8 mouse cellular contexts compared by ENCODE assay signal in genomic region chr4:129376961-129377545, GRCm38 (mm10). TPM values are rescaled to one million over a fixed set of nuclear protein-coding genes. Genes with fewer than 3 reads are reported as not detected.
DNase-seq lines count a peak whose midpoint lies in the region; ATAC-seq lines count a peak whose summit lies in the region.

No protein-coding gene starts in this region.

- intact Hi-C loops in left cerebral cortex, postnatal 4 days (cut with DNase I): loop anchor here (10.0 kb wide), 1 partner anchor 78 kb away; no protein-coding TSS in a partner anchor

- H3K4me3 ChIP-seq in midbrain, embryonic 10.5 days: peak overlapping the region; percentile 72

- peak; percentile 30 for ATAC-seq in inflammation-experienced regulatory T-cells, adult 6 months

- peak overlapping the region; percentile 89 for H3K27ac ChIP-seq in midbrain, embryonic 10.5 days (replicated peaks)

- no peaks in the 10 kb centered on the region for H3K36me3 ChIP-seq in midbrain, embryonic 10.5 days

- peaks cover 29% of the 10 kb centered on the region for H3K4me1 ChIP-seq in midbrain, embryonic 10.5 days

- under 1% methylated on average over 67 of the region's 68 CpGs for WGBS in midbrain, embryonic 10.5 days

- peak; percentile 15 for DNase-seq in layer of hippocampus, adult 11-12 months (ENCODE audit: low spot score)
- DNase-seq in layer of hippocampus, adult 9-10 months (ENCODE audit: low spot score): no peak
- peak; percentile 72 to 75 for DNase-seq in cerebellum, postnatal 25 days
- peak; percentile 25 for DNase-seq in gastrocnemius, adult 18-20 months (ENCODE audit: low spot score)
- DNase-seq in left cerebral cortex, postnatal 4 days: peak; percentile 52
- peak; percentile 64 for DNase-seq in midbrain, embryonic 10.5 days (ENCODE audit: low spot score)
- DNase-seq in spleen, postnatal 10 days (ENCODE audit: low spot score in 2 of 2): peak; percentile 69 to 72

- peaks cover 60% of the 10 kb centered on the region for H3K27me3 ChIP-seq in midbrain, embryonic 10.5 days (ENCODE audit: low read depth, poor library complexity, severe bottlenecking)

- H3K9me3 ChIP-seq in midbrain, embryonic 10.5 days (replicated peaks): no peaks in the 10 kb centered on the region

RNA-seq across cellular contexts. Expression of gene Zbtb8a, which starts 0.9 kb away (rescaled TPM):
- under 1 TPM; 0.59 to 0.82 TPM for total RNA-seq in gastrocnemius, adult 18-20 months (2021)
- 1 to 10 TPM; 3.0 to 6.6 (median 5.8) TPM for polyA plus RNA-seq in inflammation-experienced regulatory T-cells, adult 6 months (2017; shearing (Covaris generic))
- 10 to 100 TPM in 1 of 2 experiments, 1 to 10 TPM in 1; 9.8 to 11.3 TPM for total RNA-seq in left cerebral cortex, postnatal 4 days (2021)
- 7.5 and 9.4 TPM in 2 replicates for polyA plus RNA-seq in midbrain, embryonic 10.5 days (2016; fragmentation: Nextera tagmentation; extraction: Ambion mirVana)

RNA-seq across cellular contexts. Expression of gene Zbtb8os, which starts 41.6 kb away (rescaled TPM):
- total RNA-seq in gastrocnemius, adult 18-20 months (2021): 10 to 100 TPM; 24.9 to 30.2 TPM
- 100 to 1,000 TPM; 103 to 158 (median 113) TPM for polyA plus RNA-seq in inflammation-experienced regulatory T-cells, adult 6 months (2017; shearing (Covaris generic))
- 10 to 100 TPM; 18.0 to 18.5 TPM for total RNA-seq in left cerebral cortex, postnatal 4 days (2021)
- 48.3 and 49.6 TPM in 2 replicates for polyA plus RNA-seq in midbrain, embryonic 10.5 days (2016; fragmentation: Nextera tagmentation; extraction: Ambion mirVana)

RNA-seq across cellular contexts. Expression of gene Rbbp4, which starts 41.9 kb away (rescaled TPM):
- 10 to 100 TPM; 34.6 to 45.1 TPM for total RNA-seq in gastrocnemius, adult 18-20 months (2021)
- polyA plus RNA-seq in inflammation-experienced regulatory T-cells, adult 6 months (2017; shearing (Covaris generic)): 100 to 1,000 TPM; 289 to 492 (median 352) TPM
- total RNA-seq in left cerebral cortex, postnatal 4 days (2021): 100 to 1,000 TPM; 156 to 186 TPM
- 522 and 529 TPM in 2 replicates for polyA plus RNA-seq in midbrain, embryonic 10.5 days (2016; fragmentation: Nextera tagmentation; extraction: Ambion mirVana)

Comparison
In these comparisons a context has a peak if more than half of its experiments do, and no peak if none do; other contexts are left out.
1. RNA of gene Zbtb8a, which starts 0.9 kb away (total RNA-seq): 9.8 to 11.3 TPM in left cerebral cortex, postnatal 4 days; 0.59 to 0.82 TPM in gastrocnemius, adult 18-20 months; every median in the first group is over 4 times any median in the second.